Mouse (Mus musculus) spleen, postnatal 4 days (tissue): Measurements from ENCODE around the gene Aldh16a1.

Experiments
- DNase-seq, 2 experiments: peaks; one replicate each; pipeline ENCODE4 v3.0.0; 2022; ENCODE audit warnings: low spot score in 2 of 2

Gene Aldh16a1

GRCm38 (mm10) chr7:45091001-45091990 lies 63.1 kb downstream of the Aldh16a1 start:
- DNase-seq = no peak
